Mouse (Mus musculus) midbrain, embryonic 13.5 days (tissue): ENCODE data around the gene Ush2a. TPM values are rescaled to one million over a fixed set of nuclear protein-coding genes. Genes with fewer than 3 reads are reported as not detected.

Experiments
- ATAC-seq: fragments of 200-750 bp; cut with Nextera tagmentation; 2 replicates; pipeline ENCODE4 v1.8.0; 2017; ENCODE audit warnings: mild to moderate bottlenecking, moderate TSS enrichment, moderate library complexity
- H3K27ac ChIP-seq: fragments of 300-500 bp; sonication (generic); 2 replicates; pipeline ENCODE4 v1.5.1; 2015; ENCODE audit warnings: inconsistent platforms, mild to moderate bottlenecking, moderate library complexity
- H3K27me3 ChIP-seq: fragments of 300-500 bp; sonication (generic); 2 replicates; pipeline ENCODE4 v1.6.1; 2015; ENCODE audit warnings: mild to moderate bottlenecking, inconsistent platforms
- H3K36me3 ChIP-seq: fragments of 300-500 bp; sonication (generic); 2 replicates; pipeline ENCODE4 v1.6.1; 2015; ENCODE audit warnings: mild to moderate bottlenecking, inconsistent platforms
- H3K4me1 ChIP-seq: fragments of 300-500 bp; sonication (generic); replicated peaks from 2 replicates; pipeline ENCODE4 v1.6.1; 2015; ENCODE audit warnings: inconsistent platforms
- H3K4me2 ChIP-seq: fragments of 300-500 bp; sonication (generic); replicated peaks from 2 replicates; pipeline ENCODE4 v1.6.1; 2015; ENCODE audit warnings: moderate library complexity, mild to moderate bottlenecking, inconsistent platforms
- H3K4me3 ChIP-seq: fragments of 300-500 bp; sonication (generic); replicated peaks from 2 replicates; pipeline ENCODE4 v1.5.1; 2015; ENCODE audit warnings: mild to moderate bottlenecking, inconsistent platforms
- H3K9ac ChIP-seq: fragments of 300-500 bp; sonication (generic); replicated peaks from 2 replicates; pipeline ENCODE4 v1.6.1; 2015; ENCODE audit warnings: mild to moderate bottlenecking, inconsistent platforms
- H3K9me3 ChIP-seq: fragments of 300-500 bp; sonication (generic); 2 replicates; pipeline ENCODE4 v1.6.1; 2016; ENCODE audit warnings: mild to moderate bottlenecking, inconsistent platforms
- WGBS: fragments of 180-500 bp; shearing (Covaris S2); methylation state at CpG from one replicate; pipeline ENCODE4 v1.1.7; 2015; 5-methylcytosine and 5-hydroxymethylcytosine counted together
- polyA plus RNA-seq: library from polyadenylated mRNA; unstranded; fragments of >200 nt; fragmentation: Nextera tagmentation; extraction: Ambion mirVana; gene quantifications from 2 replicates; pipeline ENCODE4 v1.2.1, GENCODE M21; 2015

Gene Ush2a
- polyA plus RNA-seq, 1 experiment from 2014 or later = 0.13 TPM

DNA sequence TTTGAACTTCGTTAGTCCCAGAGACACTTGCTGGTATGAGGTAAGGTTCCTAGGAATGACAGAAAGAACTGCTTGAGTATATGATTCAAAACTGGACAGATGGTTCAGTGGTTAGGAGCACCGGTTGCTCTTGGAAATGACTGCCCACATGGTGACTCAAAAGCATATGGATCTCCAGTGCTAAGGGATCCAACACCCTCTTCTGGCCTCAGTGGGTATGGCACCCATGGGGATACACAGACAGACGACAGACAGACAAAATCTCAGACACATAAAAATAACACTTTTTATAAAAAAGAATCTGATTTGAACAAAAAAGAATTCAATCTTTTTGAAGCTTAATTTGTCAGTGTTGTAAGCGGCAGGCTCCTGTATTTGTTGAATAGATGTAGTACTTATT is 446.4 kb downstream of the Ush2a start:
- no peak overlapping the region for H3K4me2 ChIP-seq

DNA sequence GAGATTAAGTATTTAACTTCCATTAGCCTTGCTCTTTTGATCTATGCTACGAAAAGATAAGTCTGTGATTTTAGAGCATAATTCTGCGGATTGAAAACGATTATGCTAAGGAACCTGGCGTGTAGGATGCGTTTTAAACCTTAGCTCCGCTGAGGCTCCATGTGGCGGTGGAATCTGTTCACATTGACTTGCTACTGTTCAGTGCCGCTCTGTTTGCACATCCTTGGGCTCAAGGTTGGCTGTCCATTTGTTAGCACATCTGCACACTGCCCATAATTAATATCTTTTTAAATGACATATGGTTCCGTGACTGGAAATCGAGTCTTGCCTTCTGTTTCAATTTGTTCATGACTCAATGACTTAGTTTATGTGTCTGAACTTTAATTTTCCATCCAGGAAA is 446.9 kb downstream of the Ush2a start:
- no peak overlapping the region for H3K4me3 ChIP-seq
- no peak overlapping the region for H3K4me2 ChIP-seq
- no peak overlapping the region for H3K9ac ChIP-seq
- no peaks in the 10 kb centered on the region for H3K9me3 ChIP-seq
- H3K36me3 ChIP-seq = no peaks in the 10 kb centered on the region
- 93% methylated on average over 10 of the region's 10 CpGs for whole genome bisulfite sequencing
- H3K27ac ChIP-seq = no peak overlapping the region
- H3K4me1 ChIP-seq = no peaks in the 10 kb centered on the region
- ATAC-seq = no peak
- H3K27me3 ChIP-seq = no peaks in the 10 kb centered on the region

More for the DNA sequence above, 446.4 kb downstream of the Ush2a start:
- no peaks in the 10 kb centered on the region for H3K36me3 ChIP-seq
- WGBS = 86% methylated on average over 4 of the region's 4 CpGs
- no peak for ATAC-seq
- H3K4me1 ChIP-seq = no peaks in the 10 kb centered on the region
- H3K9ac ChIP-seq = no peak overlapping the region
- no peaks in the 10 kb centered on the region for H3K9me3 ChIP-seq
- no peak overlapping the region for H3K4me3 ChIP-seq
- H3K27ac ChIP-seq = no peak overlapping the region
- H3K27me3 ChIP-seq = no peaks in the 10 kb centered on the region

DNA sequence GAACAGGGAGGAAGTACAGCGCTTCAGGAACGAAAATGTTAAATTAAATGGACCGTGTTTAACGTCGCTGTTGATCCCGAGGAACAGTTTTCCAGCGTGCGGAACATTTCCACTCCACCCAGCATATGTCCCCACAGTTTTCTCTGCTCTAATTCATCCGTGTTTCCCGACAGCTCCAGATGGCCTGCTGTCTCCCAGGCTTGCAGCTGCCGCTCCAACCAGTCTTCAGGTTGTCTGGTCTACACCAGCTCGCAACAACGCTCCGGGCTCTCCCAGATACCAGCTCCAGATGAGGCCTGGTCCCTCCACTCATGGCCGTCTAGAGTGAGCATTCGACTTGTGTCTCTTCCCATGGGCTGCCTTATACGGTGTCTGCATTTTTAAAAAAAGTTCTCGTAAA is 452.3 kb downstream of the Ush2a start:
- H3K4me2 ChIP-seq = no peak overlapping the region
- no peak for ATAC-seq
- no peak overlapping the region for H3K27ac ChIP-seq
- no peaks in the 10 kb centered on the region for H3K9me3 ChIP-seq
- H3K9ac ChIP-seq = no peak overlapping the region
- no peaks in the 10 kb centered on the region for H3K36me3 ChIP-seq
- H3K27me3 ChIP-seq = no peaks in the 10 kb centered on the region
- no peaks in the 10 kb centered on the region for H3K4me1 ChIP-seq
- 89% methylated on average over 18 of the region's 18 CpGs for WGBS
- no peak overlapping the region for H3K4me3 ChIP-seq

DNA sequence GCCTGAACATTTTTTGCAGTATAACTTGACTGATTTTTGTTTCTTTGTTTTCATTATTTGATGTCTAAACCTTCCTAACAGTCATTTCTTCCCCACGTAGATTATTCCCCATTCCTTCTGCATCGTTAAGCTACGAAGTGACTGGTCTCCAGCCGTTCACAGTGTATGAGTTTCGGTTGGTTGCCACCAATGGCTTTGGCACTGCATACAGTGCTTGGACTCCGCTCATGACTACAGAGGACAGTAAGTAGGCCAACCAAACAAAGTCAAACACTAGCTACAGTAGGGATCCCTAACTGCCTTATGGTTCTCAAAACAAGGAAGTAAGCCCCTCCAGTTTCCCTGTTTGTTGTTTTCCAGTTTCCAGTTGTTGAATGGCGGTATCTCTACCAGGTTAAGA is 453.1 kb downstream of the Ush2a start:
- H3K36me3 ChIP-seq = no peaks in the 10 kb centered on the region
- no peak for ATAC-seq
- no peak overlapping the region for H3K9ac ChIP-seq
- 93% methylated on average over 7 of the region's 7 CpGs for WGBS
- H3K27me3 ChIP-seq = no peaks in the 10 kb centered on the region
- H3K4me2 ChIP-seq = no peak overlapping the region
- no peaks in the 10 kb centered on the region for H3K4me1 ChIP-seq
- H3K4me3 ChIP-seq = no peak overlapping the region
- H3K27ac ChIP-seq = no peak overlapping the region
- no peaks in the 10 kb centered on the region for H3K9me3 ChIP-seq

DNA sequence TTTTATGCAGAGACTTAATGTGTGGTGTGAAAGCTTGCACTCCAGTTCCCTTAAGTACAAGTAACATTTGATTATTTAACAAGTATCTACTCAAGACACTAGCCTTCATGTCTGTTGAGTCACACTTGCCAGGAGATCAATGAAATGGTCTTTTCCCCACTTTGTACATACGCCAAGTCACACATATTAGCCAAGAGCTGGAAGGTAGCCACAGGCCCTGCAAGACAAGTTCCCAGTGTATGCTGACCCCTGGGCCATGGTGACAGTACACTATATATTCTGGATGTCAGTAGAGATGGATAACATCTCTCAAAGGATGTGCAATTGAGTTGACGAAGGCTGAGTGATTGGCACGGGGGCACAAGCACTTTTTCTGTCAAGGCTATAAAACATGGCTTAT is 455.1 kb downstream of the Ush2a start:
- Histone ChIP-seq H3K4me3 (no peak overlapping the region), H3K27ac (no peak overlapping the region), H3K4me2 (no peak overlapping the region), H3K4me1 (no peaks in the 10 kb centered on the region), H3K36me3 (no peaks in the 10 kb centered on the region), H3K9me3 (no peaks in the 10 kb centered on the region), H3K27me3 (no peaks in the 10 kb centered on the region), H3K9ac (no peak overlapping the region)
- no peak for ATAC-seq
- WGBS = 96% methylated on average over 3 of the region's 3 CpGs

DNA sequence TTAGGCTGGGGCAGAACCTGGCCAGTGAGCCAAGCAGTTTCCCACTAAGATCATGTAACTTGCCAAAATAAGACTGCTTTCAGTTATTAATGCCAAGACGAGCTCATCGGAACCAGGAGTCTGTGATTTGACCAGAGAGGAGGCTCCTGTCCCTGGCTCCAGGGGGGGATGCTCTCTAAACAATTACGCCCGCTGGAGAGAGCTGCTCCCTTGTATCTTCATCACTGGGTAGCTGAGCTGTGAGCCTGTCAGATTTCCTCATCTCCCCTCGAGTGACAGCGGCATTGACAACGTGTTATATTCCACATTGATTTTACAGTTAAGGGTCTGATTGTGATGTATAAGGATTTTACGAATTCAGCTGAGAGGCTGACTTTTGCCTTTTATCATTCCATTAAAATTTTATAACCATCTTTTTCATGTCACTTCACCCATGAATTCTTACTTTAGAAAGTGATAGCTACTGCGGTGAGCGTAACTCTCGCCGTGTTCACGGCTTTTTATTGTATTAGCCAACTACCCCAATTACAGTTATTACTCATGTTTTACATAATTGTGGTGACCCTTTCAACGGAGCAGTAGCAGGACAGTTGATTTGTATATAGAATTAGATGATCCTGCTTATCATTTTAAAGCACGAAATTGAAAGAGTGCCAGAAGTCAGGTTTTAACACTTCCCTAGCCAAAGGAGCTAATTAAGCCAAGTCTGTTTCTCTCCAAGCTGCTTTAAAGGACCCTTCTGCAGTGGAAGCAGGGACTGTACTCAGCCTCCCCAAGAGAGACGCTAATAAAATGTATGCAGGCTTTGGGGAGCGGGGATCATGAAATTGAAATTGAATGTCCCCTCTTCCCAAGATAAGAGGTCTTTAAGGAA is 463.5 kb downstream of the Ush2a start:
- Histone ChIP-seq H3K4me2 (peak overlapping the region; percentile 12; the same call in 1 of the 2 replicates), H3K36me3 (no peaks in the 10 kb centered on the region), H3K27ac (no peak overlapping the region; the same call in 1 of the 2 replicates), H3K9me3 (no peaks in the 10 kb centered on the region), H3K9ac (no peak overlapping the region), H3K27me3 (no peaks in the 10 kb centered on the region), H3K4me1 (peaks cover 35% of the 10 kb centered on the region), H3K4me3 (no peak overlapping the region)
- no peak for ATAC-seq
- WGBS = 49% methylated on average over 17 of the region's 17 CpGs

DNA sequence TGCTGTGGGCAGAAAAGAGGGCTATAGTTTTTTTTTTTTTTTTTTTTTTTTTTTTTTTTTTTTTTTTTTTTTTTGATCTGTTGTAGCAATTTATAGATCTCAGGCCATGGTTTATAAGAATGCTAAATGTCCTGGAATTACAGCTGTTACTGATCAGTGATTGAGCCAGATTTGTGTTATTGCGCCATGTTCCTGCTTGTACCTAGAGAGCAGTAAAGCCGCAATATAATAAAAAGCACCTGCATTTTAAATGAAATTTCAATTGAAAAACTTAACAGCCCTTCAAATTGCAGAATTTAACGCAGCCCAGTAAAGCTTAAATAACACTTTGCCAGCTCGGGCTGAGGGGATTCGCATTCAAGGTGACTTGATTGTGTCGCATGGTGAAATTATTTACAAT is 465.1 kb downstream of the Ush2a start:
- no peaks in the 10 kb centered on the region for H3K27me3 ChIP-seq
- H3K4me3 ChIP-seq = no peak overlapping the region
- no peak for ATAC-seq
- H3K4me2 ChIP-seq = no peak overlapping the region
- no peaks in the 10 kb centered on the region for H3K36me3 ChIP-seq
- H3K9ac ChIP-seq = no peak overlapping the region
- no peak overlapping the region for H3K27ac ChIP-seq
- WGBS = 65% methylated on average over 6 of the region's 6 CpGs
- H3K9me3 ChIP-seq = no peaks in the 10 kb centered on the region
- peaks cover 35% of the 10 kb centered on the region for H3K4me1 ChIP-seq

DNA sequence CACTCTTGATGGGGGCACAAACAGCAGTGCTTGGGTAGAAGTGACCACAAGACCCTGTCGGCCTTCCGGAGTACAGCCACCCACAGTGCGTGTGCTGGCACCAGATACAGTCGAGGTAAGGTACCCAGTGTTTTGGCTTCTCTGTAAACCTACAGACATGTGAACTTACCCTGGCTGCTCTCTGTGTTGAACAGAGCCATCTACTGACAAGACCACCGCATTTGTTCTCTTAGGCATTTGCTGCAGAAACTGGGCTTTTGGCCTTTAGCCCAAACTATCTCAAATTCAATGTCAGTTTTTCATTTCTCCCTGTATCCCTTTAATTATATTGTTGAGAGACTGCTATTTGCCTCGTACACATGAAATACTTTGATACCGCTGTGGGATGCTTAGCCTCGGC is 466.8 kb downstream of the Ush2a start:
- no peak overlapping the region for H3K9ac ChIP-seq
- no peaks in the 10 kb centered on the region for H3K36me3 ChIP-seq
- H3K27ac ChIP-seq = no peak overlapping the region
- H3K4me2 ChIP-seq = no peak overlapping the region
- H3K4me3 ChIP-seq = no peak overlapping the region
- H3K27me3 ChIP-seq = no peaks in the 10 kb centered on the region
- peak; percentile 74 for ATAC-seq
- peaks cover 35% of the 10 kb centered on the region for H3K4me1 ChIP-seq
- WGBS = 69% methylated on average over 8 of the region's 8 CpGs
- no peaks in the 10 kb centered on the region for H3K9me3 ChIP-seq

DNA sequence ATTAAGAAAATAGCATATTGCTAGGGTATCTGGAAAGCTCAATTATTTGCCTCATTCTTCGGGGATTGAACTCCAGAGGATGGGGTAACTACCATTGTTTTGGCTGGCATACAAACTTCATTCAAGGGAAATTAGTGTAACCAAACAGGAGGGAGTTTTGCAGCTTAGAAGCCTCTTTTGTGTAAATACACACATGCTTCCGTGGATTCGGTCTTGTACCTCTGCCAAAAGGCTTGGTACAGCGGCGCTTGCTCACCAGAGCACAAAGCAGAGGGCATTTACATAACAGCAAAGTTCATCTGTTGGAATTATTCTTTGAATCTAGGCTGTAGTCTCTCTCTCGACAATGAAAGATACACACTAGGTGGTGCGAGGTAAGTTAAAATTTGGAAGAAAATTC is 467.4 kb downstream of the Ush2a start:
- H3K4me3 ChIP-seq = no peak overlapping the region
- 0 out of 2 replicates have a peak, but pooled peaks have one; percentile 34 for ATAC-seq
- H3K4me1 ChIP-seq = peaks cover 35% of the 10 kb centered on the region
- WGBS = 16% methylated on average over 7 of the region's 7 CpGs
- no peaks in the 10 kb centered on the region for H3K36me3 ChIP-seq
- no peaks in the 10 kb centered on the region for H3K9me3 ChIP-seq
- no peak overlapping the region for H3K9ac ChIP-seq
- H3K4me2 ChIP-seq = no peak overlapping the region
- H3K27me3 ChIP-seq = no peaks in the 10 kb centered on the region
- no peak overlapping the region for H3K27ac ChIP-seq

DNA sequence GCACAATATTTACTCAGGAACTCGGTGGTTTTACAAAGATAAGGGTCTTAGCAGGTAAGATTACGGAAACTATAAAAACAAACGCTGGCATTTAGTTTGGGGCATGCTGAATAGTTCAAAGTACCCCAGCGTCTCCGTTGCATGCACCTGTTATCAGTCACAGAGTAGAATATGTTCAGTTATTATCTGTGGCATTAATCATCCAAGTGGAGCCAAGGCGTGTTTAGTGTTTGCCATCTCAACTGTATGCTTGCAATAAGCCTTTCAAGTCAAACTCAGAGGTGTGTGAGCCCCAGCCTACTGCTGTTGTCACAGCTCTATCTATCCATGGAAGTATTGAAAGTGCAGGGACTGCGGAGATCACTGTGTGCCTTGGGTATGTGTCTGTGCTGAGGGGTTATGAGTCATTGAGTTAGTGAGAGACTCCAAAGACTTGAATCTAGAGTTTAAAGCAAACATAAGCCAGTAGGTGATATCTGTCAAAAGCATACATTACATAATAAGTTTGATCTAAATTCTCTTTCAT is 473.0 kb downstream of the Ush2a start:
- H3K4me2 ChIP-seq = no peak overlapping the region
- H3K27ac ChIP-seq = no peak overlapping the region
- no peaks in the 10 kb centered on the region; the same call in 1 of the 2 replicates for H3K9me3 ChIP-seq
- H3K4me3 ChIP-seq = no peak overlapping the region
- no peak for ATAC-seq
- no peak overlapping the region for H3K9ac ChIP-seq
- 93% methylated on average over 7 of the region's 7 CpGs for WGBS
- H3K4me1 ChIP-seq = peaks cover 2% of the 10 kb centered on the region; the same call in 1 of the 2 replicates
- H3K27me3 ChIP-seq = no peaks in the 10 kb centered on the region
- H3K36me3 ChIP-seq = no peaks in the 10 kb centered on the region

DNA sequence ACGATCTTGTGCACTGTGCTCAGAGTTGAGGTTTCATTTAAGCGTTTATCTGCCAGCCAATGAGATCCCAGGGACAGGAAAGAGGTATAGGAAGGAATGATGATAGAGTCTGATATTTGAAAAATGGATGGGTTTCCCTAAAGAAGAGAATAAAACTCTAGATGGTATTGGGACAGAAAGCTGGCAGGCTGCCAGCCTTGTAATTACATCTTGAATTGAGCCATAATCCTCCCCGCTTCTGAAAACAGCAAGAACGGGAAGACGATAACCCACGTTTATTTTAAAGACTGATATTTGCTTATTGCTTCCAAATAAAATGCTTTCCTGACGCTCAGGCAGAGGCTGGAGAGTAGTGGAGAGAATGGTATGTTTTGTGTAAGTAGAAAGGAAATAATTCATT is 481.1 kb downstream of the Ush2a start:
- no peak overlapping the region for H3K4me3 ChIP-seq
- H3K4me2 ChIP-seq = no peak overlapping the region
- H3K9ac ChIP-seq = no peak overlapping the region
- no peaks in the 10 kb centered on the region for H3K36me3 ChIP-seq
- no peak for ATAC-seq
- no peak overlapping the region for H3K27ac ChIP-seq
- H3K4me1 ChIP-seq = 0 out of 2 replicates have a peak, but pooled peaks cover 11% of the 10 kb centered on the region
- no peaks in the 10 kb centered on the region for H3K9me3 ChIP-seq
- WGBS = 48% methylated on average over 7 of the region's 7 CpGs
- H3K27me3 ChIP-seq = no peaks in the 10 kb centered on the region

DNA sequence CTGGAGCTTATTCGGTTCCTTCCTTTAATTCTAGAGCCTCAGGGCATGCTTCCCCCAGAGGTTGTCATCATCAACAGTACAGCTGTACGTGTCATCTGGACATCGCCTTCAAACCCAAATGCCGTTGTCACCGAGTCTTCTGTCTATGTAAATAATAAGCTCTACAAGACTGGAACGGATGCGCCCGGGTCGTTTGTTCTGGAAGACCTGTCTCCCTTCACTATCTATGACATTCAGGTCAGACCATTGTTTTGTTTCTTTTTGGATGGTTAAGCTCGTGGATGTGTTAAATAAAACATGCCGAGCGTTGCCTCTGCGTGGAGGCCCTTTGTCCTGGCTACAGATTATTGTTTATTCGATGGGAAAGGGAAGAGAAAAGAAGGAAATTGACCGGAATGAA is 493.2 kb downstream of the Ush2a start:
- 0 out of 2 replicates have a peak, but pooled peaks have one; percentile 24 for ATAC-seq
- peaks cover 5% of the 10 kb centered on the region for H3K4me1 ChIP-seq
- no peaks in the 10 kb centered on the region for H3K27me3 ChIP-seq
- no peaks in the 10 kb centered on the region for H3K9me3 ChIP-seq
- no peaks in the 10 kb centered on the region for H3K36me3 ChIP-seq
- peak overlapping the region; percentile 10; the same call in 1 of the 2 replicates for H3K4me2 ChIP-seq
- H3K9ac ChIP-seq = no peak overlapping the region
- 46% methylated on average over 15 of the region's 15 CpGs for WGBS
- no peak overlapping the region for H3K27ac ChIP-seq
- H3K4me3 ChIP-seq = no peak overlapping the region
